Mouse (Mus musculus) spleen, adult 2 months (tissue): ENCODE data around the gene Themis3. TPM values are rescaled to one million over a fixed set of nuclear protein-coding genes. Genes with fewer than 3 reads are reported as not detected.

Experiments
- DNase-seq, 2 experiments: peaks; one replicate each; pipeline versions ENCODE4 v3.0.0 to v3.0.0-alpha.2; 2012 to 2021; ENCODE audit warnings: low spot score in 2 of 2, low read depth in 1 of 2
- H3K27ac ChIP-seq: fragments of 200-500 bp; 2 replicates; pipeline ENCODE4 v1.5.1; 2012; ENCODE audit warnings: low read length, inconsistent platforms; ENCODE audit not compliant: insufficient read depth
- H3K27me3 ChIP-seq: fragments of 200-500 bp; 2 replicates; pipeline ENCODE4 v1.6.1; 2012; ENCODE audit warnings: mild to moderate bottlenecking, moderate library complexity, low read length, inconsistent platforms; ENCODE audit not compliant: control insufficient read depth, insufficient read depth
- H3K36me3 ChIP-seq: fragments of 200-500 bp; 2 replicates; pipeline ENCODE4 v1.6.1; 2012; ENCODE audit warnings: mild to moderate bottlenecking, low read length, inconsistent platforms; ENCODE audit not compliant: control insufficient read depth, insufficient read depth
- H3K4me1 ChIP-seq: fragments of 200-500 bp; 2 replicates; pipeline ENCODE4 v1.6.1; 2011; ENCODE audit warnings: inconsistent platforms; ENCODE audit not compliant: control insufficient read depth, insufficient read depth, insufficient read length
- H3K4me3 ChIP-seq: fragments of 200-500 bp; 2 replicates; pipeline ENCODE4 v1.5.1; 2011; ENCODE audit warnings: mild to moderate bottlenecking, inconsistent platforms; ENCODE audit not compliant: insufficient read depth, insufficient read length; ENCODE audit errors: extremely low read depth
- CTCF ChIP-seq: fragments of 200-500 bp; IDR thresholded peaks from 2 replicates; pipeline ENCODE4 v1.5.1; 2011; ENCODE audit warnings: mild to moderate bottlenecking, inconsistent platforms; ENCODE audit not compliant: insufficient read depth, insufficient read length, insufficient replicate concordance; ENCODE audit errors: extremely low read depth
- POLR2A ChIP-seq: fragments of 200-500 bp; IDR thresholded peaks from 2 replicates; pipeline ENCODE4 v1.6.1; 2011; ENCODE audit warnings: low read depth, low read length, inconsistent platforms
- WGBS: fragments of 180-500 bp; shearing (Covaris S2); methylation state at CpG from one replicate; pipeline ENCODE4 v1.1.7; 2018; 5-methylcytosine and 5-hydroxymethylcytosine counted together
- polyA plus RNA-seq: library from polyadenylated mRNA; depleted of rRNA; stranded (reverse); fragments of >200 nt; gene quantifications from 2 replicates; pipeline ENCODE4 v1.2.3, GENCODE M21; 2012

Gene Themis3
- polyA plus RNA-seq, 1 experiment = not detected

GRCm38 (mm10) chr17:66577507-66577906 is 16.9 kb downstream of the Themis3 start:
- Histone ChIP-seq H3K27ac (no peak overlapping the region), H3K36me3 (no peaks in the 10 kb centered on the region), H3K27me3 (no peaks in the 10 kb centered on the region), H3K4me3 (no peak overlapping the region), H3K4me1 (no peaks in the 10 kb centered on the region)
- TF ChIP-seq POLR2A (no peak), CTCF (no peak)
- 87% methylated on average over 6 of the region's 6 CpGs for WGBS
- no peak for DNase-seq

GRCm38 (mm10) chr17:66572677-66573060 is 21.8 kb downstream of the Themis3 start:
- WGBS = 78% methylated on average over 4 of the region's 4 CpGs
- H3K27ac ChIP-seq = no peak overlapping the region

GRCm38 (mm10) chr17:66571860-66572676 is 22.4 kb downstream of the Themis3 start:
- Histone ChIP-seq H3K27me3 (no peaks in the 10 kb centered on the region), H3K36me3 (no peaks in the 10 kb centered on the region), H3K4me3 (no peak overlapping the region), H3K27ac (no peak overlapping the region), H3K4me1 (no peaks in the 10 kb centered on the region)
- no peak for DNase-seq
- TF ChIP-seq CTCF (no peak), POLR2A (no peak)
- WGBS = 83% methylated on average over 11 of the region's 11 CpGs

More at GRCm38 (mm10) chr17:66572677-66573060, 21.8 kb downstream of the Themis3 start:
- H3K4me1 ChIP-seq = no peaks in the 10 kb centered on the region
- H3K4me3 ChIP-seq = no peak overlapping the region
- TF ChIP-seq CTCF (no peak), POLR2A (no peak)
- H3K27me3 ChIP-seq = no peaks in the 10 kb centered on the region
- no peaks in the 10 kb centered on the region for H3K36me3 ChIP-seq
- no peak for DNase-seq

- DNase-seq = no peak
- TF ChIP-seq CTCF (no peak), POLR2A (no peak)
- no peak overlapping the region for H3K27ac ChIP-seq
- H3K4me3 ChIP-seq = no peak overlapping the region
- no peaks in the 10 kb centered on the region for H3K4me1 ChIP-seq
- no peaks in the 10 kb centered on the region for H3K27me3 ChIP-seq
- 77% methylated on average over 7 of the region's 7 CpGs for WGBS
- H3K36me3 ChIP-seq = no peaks in the 10 kb centered on the region
These were observed 30.2 kb downstream of the Themis3 start for GRCm38 (mm10) chr17:66564213-66564612.

GRCm38 (mm10) chr17:66563551-66563950 is 30.9 kb downstream of the Themis3 start:
- Histone ChIP-seq H3K36me3 (no peaks in the 10 kb centered on the region), H3K4me1 (no peaks in the 10 kb centered on the region), H3K27me3 (no peaks in the 10 kb centered on the region), H3K27ac (no peak overlapping the region), H3K4me3 (no peak overlapping the region)
- 66% methylated on average over 1 of the region's 1 CpGs for WGBS
- no peak for TF ChIP-seq CTCF
- no peak for TF ChIP-seq POLR2A
- DNase-seq = no peak

GRCm38 (mm10) chr17:66561380-66561779 is 33.0 kb downstream of the Themis3 start:
- no peak for TF ChIP-seq CTCF
- no peak for TF ChIP-seq POLR2A
- Histone ChIP-seq H3K4me3 (no peak overlapping the region), H3K27me3 (no peaks in the 10 kb centered on the region), H3K36me3 (no peaks in the 10 kb centered on the region), H3K27ac (no peak overlapping the region), H3K4me1 (no peaks in the 10 kb centered on the region)
- 25% methylated on average over 2 of the region's 2 CpGs for WGBS
- no peak for DNase-seq
